Mouse (Mus musculus): ENCODE measurements at regions not wholly inside any gene's neighbourhood (a gene's known extent, or its start where the extent isn't known, plus 50 kb on each side); places are given as distances from the start of the nearest gene placed in this dataset.

DNA sequence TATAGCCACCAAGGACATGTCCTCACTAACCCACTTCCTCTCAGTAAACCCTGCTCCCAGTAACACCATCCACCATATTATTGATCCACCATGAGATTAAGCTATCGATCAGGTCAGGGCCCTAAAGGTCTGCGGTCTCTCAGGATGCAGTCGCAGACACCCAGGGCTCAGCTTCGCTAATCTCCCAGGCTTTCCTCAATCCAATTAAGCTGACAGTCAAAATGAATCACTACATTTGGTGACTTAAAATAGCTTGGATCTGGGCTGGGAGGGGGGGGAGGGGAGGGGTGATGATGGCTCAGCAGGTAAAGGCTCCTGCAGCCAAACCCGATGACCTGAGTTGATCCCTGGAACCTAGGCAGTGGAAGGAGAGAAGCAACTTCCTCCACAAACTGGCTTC, 233.7 kb upstream of the Lrfn2 start:
- TF ChIP-seq GATA1 (IDR thresholded peaks at IDR 0.05; ENCODE audit: low read length) (no peak), TAL1 (IDR thresholded peaks at IDR 0.05; ENCODE audit: low read length) (no peak)

Measured in erythroblast, embryonic 14.5 days (primary cell).